Mouse (Mus musculus): ENCODE results near the gene Mast2. TPM values are rescaled to one million over a fixed set of nuclear protein-coding genes. Genes with fewer than 3 reads are reported as not detected.
A peak's percentile ranks its signal among the peaks of the same experiment; 100 is the strongest.

Gene Mast2
- total and polyA plus RNA-seq, 3 experiments: 13.3 to 126 (median 46.4) TPM

DNA sequence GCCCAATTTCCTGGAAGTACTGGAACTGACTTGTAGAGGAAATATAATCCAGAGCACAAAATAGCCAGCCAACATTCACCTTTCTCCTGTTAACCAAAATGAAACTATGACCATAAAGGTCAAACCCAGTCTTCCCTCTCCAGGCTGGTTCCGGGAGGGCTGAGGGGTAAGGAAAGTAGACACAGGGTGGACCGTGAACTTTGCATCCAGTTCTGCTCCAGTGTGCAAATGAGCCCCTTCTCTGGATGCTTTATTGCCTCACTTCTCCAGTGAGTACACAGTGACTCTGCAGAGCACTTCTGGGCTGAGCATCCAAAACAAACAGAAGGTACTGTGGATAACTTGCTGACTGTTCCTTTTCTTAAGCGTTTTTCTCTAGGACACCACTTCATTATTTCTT lies 36.0 kb upstream of the Mast2 start:
- Histone ChIP-seq H3K27ac (ENCODE audit: control insufficient read depth, low read depth, low read length) (no peak overlapping the region), H3K4me1 (ENCODE audit: control insufficient read depth in 1 of 2, insufficient read depth in 2 of 2, low read length in 2 of 2) (no peaks in the 10 kb centered on the region), H3K9ac (ENCODE audit: control insufficient read depth, low read depth, low read length, poor library complexity, severe bottlenecking) (no peak overlapping the region), H3K27me3 (ENCODE audit: control insufficient read depth in 1 of 2, insufficient read depth in 2 of 2, low read length in 2 of 2) (no peaks in the 10 kb centered on the region), H3K4me3 (ENCODE audit: control insufficient read depth in 1 of 2, insufficient read depth in 1 of 2, low read depth in 2 of 2, low read length in 2 of 2) (no peak overlapping the region), H3K79me2 (ENCODE audit: control insufficient read depth, insufficient read depth, low read length, poor library complexity) (no peaks in the 10 kb centered on the region), H3K36me3 (ENCODE audit: control insufficient read depth in 1 of 2, insufficient read depth in 2 of 2, low read length in 2 of 2) (no peaks in the 10 kb centered on the region), H3K9me3 (replicated peaks; ENCODE audit: insufficient read depth, low read length) (no peaks in the 10 kb centered on the region)
- no peak for TF ChIP-seq MXI1 (IDR thresholded peaks at IDR 0.05; ENCODE audit: low read depth, low read length)
- DNase-seq (ENCODE audit: low read depth, low spot score): no peak

- no peak for TF ChIP-seq ZC3H11A (IDR thresholded peaks at IDR 0.05; ENCODE audit: low read depth, low read length)
- no peak for TF ChIP-seq CHD2 (IDR thresholded peaks at IDR 0.05; ENCODE audit: low read length)
- no peak for TF ChIP-seq KAT2A (conservative IDR thresholded peaks at IDR 0.05; ENCODE audit: low read depth, low read length)
- TF ChIP-seq MAX (IDR thresholded peaks at IDR 0.05; ENCODE audit: low read length): no peak
- TF ChIP-seq ETS1 (IDR thresholded peaks at IDR 0.05; ENCODE audit: low read depth, low read length): no peak
- TF ChIP-seq CHD1 (IDR thresholded peaks at IDR 0.05; ENCODE audit: low read depth, low read length): no peak
- no peak for TF ChIP-seq HCFC1 (IDR thresholded peaks at IDR 0.05; ENCODE audit: low read depth, low read length)
- no peak for TF ChIP-seq MYC (IDR thresholded peaks at IDR 0.05; ENCODE audit: low read depth, low read length)
- TF ChIP-seq TBP (IDR thresholded peaks at IDR 0.05; ENCODE audit: low read depth, low read length): no peak
- no peak for TF ChIP-seq POLR2A (IDR thresholded peaks at IDR 0.05; ENCODE audit: control insufficient read depth in 1 of 2, insufficient read depth in 1 of 2, low read depth in 1 of 2, low read length in 2 of 2, poor library complexity in 1 of 2)
- no peak for TF ChIP-seq TCF12 (IDR thresholded peaks at IDR 0.05; ENCODE audit: low read depth, low read length)
- TF ChIP-seq USF2 (IDR thresholded peaks at IDR 0.05; ENCODE audit: borderline replicate concordance in 1 of 2, insufficient read depth in 1 of 2, low read depth in 1 of 2, low read length in 2 of 2): no peak
- no peak for TF ChIP-seq UBTF (IDR thresholded peaks at IDR 0.05; ENCODE audit: borderline replicate concordance, insufficient read depth, low read depth, low read length)
- no peak for TF ChIP-seq POLR2AphosphoS2 (IDR thresholded peaks at IDR 0.05; ENCODE audit: low read length)
- TF ChIP-seq NRF1 (IDR thresholded peaks at IDR 0.05; ENCODE audit: insufficient read depth, low read depth, low read length, poor library complexity, severe bottlenecking): no peak
- no peak for TF ChIP-seq USF1 (IDR thresholded peaks at IDR 0.05; ENCODE audit: low read depth, low read length)
- no peak for TF ChIP-seq EP300 (IDR thresholded peaks at IDR 0.05; ENCODE audit: low read depth in 1 of 2, low read length in 2 of 2)
- no peak for TF ChIP-seq MAFK (IDR thresholded peaks at IDR 0.05; ENCODE audit: borderline replicate concordance, low read depth, low read length)
- no peak overlapping the region for H3K9ac ChIP-seq (ENCODE audit: control insufficient read depth, low read depth, low read length, poor library complexity, severe bottlenecking)
- no peak overlapping the region for H3K27ac ChIP-seq (ENCODE audit: control insufficient read depth, low read depth, low read length)
- H3K9me3 ChIP-seq (replicated peaks; ENCODE audit: insufficient read depth, low read length): no peaks in the 10 kb centered on the region
- H3K36me3 ChIP-seq (ENCODE audit: control insufficient read depth in 1 of 2, insufficient read depth in 2 of 2, low read length in 2 of 2): peaks cover 0 to 20% of the 10 kb centered on the region in 2 experiments; a peak in 2 of 4 replicates
- no peak overlapping the region for H3K4me3 ChIP-seq (ENCODE audit: control insufficient read depth in 1 of 2, insufficient read depth in 1 of 2, low read depth in 2 of 2, low read length in 2 of 2)
- no peaks in the 10 kb centered on the region for H3K79me2 ChIP-seq (ENCODE audit: control insufficient read depth, insufficient read depth, low read length, poor library complexity)
- H3K4me1 ChIP-seq (ENCODE audit: control insufficient read depth in 1 of 2, insufficient read depth in 2 of 2, low read length in 2 of 2): peaks cover 5 to 12% of the 10 kb centered on the region in 2 experiments
- peak; percentile 32 for DNase-seq (ENCODE audit: low read depth, low spot score)
- H3K27me3 ChIP-seq (ENCODE audit: control insufficient read depth in 1 of 2, insufficient read depth in 2 of 2, low read length in 2 of 2): no peaks in the 10 kb centered on the region
Observed at GRCm38 (mm10) chr4:116493646-116494045, 29.7 kb upstream of the Mast2 start.

Data from MEL (cell line).